Mouse (Mus musculus): Measurements from ENCODE around the gene Tubgcp3. TPM values are rescaled to one million over a fixed set of nuclear protein-coding genes. Genes with fewer than 3 reads are reported as not detected.

The Tubgcp3 gene
- 25.1 and 31.3 TPM in 2 replicates for polyA plus RNA-seq (2015; fragmentation: Nextera tagmentation; extraction: Ambion mirVana)

DNA sequence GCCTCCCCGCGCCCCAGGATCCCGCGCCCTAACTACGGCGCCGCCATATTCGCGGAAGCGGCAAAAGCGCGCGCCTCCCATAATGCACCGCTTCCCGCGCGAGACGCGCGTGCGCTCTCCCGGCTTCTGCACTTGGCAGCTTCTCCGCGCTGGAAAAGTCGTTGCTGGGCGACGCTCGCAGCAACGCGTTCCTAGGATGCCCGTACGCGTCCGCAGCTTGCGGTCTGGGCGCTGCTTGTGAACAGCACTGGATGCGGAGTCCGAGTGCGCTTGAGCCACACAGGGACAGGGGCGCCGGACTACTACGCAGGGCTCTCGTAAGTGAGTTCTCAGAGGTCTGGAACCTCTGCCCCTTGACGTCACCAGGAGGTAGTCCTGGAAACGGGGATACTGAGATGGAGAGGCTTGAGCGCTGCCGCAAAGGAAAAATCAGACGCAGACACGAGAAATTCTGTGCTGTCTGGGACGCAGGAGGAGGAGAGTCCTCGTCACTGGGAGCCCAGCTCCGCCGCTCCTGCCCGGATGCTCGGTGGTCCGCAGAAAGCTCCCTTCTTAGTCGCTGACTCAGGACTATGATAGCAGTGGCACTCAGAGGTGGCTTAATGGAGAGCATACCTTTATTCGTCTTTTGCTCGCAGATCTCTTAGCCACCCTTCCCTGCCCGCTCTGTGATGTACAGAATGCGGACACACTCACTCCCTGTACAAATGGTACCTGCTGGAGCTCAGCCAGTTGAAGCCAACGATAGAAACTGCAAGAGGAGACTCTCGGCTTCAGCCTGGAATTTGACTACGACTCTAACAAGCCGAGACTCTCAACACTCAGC, at the start of gene Tubgcp3:
Tubgcp3 (minus strand) TSS at position 193 of the 826 bp plus-strand sequence.
- Histone ChIP-seq H3K9me3 (replicated peaks) (no peaks in the 10 kb centered on the region), H3K4me1 (replicated peaks) (peaks cover 31% of the 10 kb centered on the region)
- ATAC-seq (ENCODE audit: low read depth), result peak; percentile 82

DNA sequence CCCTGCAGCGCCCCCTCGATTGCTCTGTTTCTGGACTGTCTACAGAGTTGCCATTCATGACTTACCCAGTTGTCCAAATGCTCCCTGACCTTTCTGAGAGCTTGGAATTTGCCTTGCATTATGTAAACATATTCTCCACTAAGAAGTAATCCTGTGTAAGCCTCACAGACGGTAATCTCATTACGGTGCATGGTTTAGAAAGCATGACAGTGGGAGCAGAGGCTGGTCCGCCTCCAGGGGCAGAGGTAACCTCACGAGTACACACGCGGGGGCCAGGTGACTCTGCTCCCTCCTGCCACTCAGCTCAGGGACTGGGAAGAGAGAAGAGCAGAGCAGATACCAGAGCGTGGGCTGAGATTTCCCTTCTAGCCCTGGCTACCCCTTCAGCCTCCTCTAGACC, 47.0 kb upstream of the Tubgcp3 start:
- Histone ChIP-seq H3K36me3 (no peaks in the 10 kb centered on the region), H3K4me3 (replicated peaks) (no peak overlapping the region), H3K9ac (no peak overlapping the region), H3K4me1 (replicated peaks) (peaks cover 5% of the 10 kb centered on the region; the same call in 1 of the 2 replicates), H3K9me3 (replicated peaks) (no peaks in the 10 kb centered on the region), H3K4me2 (no peak overlapping the region), H3K27ac (no peak overlapping the region), H3K27me3 (0 out of 2 replicates have a peak, but pooled peaks cover 2% of the 10 kb centered on the region)
- ATAC-seq (ENCODE audit: low read depth) (no peak), DNase-seq (no peak)
- 56% methylated on average over 9 of the region's 9 CpGs for WGBS (ENCODE audit: insufficient replicate concordance)

More for the DNA sequence above, at the start of gene Tubgcp3:
- H3K27me3 ChIP-seq, result peaks cover 32% of the 10 kb centered on the region
- WGBS (ENCODE audit: insufficient replicate concordance), result 2% methylated on average over 65 of the region's 65 CpGs
- H3K9ac ChIP-seq, result peak within 1 kb of the TSS; percentile 87
- H3K36me3 ChIP-seq, result peaks cover 24% of the 10 kb centered on the region
- peak; percentile 81 for DNase-seq
- H3K4me3 ChIP-seq (replicated peaks), result peak within 1 kb of the TSS; percentile 95
- H3K27ac ChIP-seq, result peak within 1 kb of the TSS; percentile 82
- peak within 1 kb of the TSS; percentile 91 for H3K4me2 ChIP-seq

DNA sequence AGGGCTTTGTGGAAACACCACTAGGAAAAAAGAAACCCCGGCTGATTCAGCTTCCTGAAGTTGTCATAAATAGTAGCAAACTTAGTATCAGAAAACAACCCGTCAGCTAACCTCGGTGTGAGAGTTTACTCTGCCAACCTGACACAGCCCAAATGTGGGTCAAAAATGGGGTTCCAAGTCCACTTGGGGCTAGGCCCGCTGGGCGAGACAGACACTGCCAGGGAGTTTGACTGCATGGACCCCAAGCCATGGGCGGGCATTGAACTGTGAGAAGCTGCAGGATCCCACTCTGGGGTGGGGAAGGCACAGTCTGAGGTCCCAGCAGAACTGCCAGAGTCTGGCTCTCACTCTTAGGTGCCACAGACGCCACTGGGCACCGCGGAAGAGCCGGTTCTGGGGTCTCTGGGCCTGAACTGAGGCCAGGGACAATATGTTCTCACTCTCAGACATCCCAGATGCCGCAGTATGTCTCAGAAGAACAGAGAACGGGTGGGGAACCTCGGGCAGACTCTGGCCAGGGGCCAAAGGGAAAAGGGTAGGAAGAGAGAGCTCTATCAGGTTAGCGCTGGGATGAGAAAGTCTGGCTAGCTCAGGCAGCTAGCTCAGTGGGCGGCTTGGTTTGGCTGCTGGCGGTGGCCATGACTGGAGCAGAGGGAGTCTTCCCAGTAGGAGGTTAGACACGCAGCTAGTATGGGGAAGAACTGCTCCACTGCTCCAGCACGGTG, 44.0 kb upstream of the Tubgcp3 start:
- Histone ChIP-seq H3K9me3 (replicated peaks) (no peaks in the 10 kb centered on the region), H3K27me3 (no peaks in the 10 kb centered on the region), H3K4me1 (replicated peaks) (peaks cover 5% of the 10 kb centered on the region; the same call in 1 of the 2 replicates), H3K4me2 (no peak overlapping the region), H3K36me3 (no peaks in the 10 kb centered on the region), H3K27ac (no peak overlapping the region), H3K4me3 (replicated peaks) (no peak overlapping the region), H3K9ac (no peak overlapping the region)
- DNase-seq (no peak), ATAC-seq (ENCODE audit: low read depth) (no peak)
- 63% methylated on average over 18 of the region's 18 CpGs for WGBS (ENCODE audit: insufficient replicate concordance)

DNA sequence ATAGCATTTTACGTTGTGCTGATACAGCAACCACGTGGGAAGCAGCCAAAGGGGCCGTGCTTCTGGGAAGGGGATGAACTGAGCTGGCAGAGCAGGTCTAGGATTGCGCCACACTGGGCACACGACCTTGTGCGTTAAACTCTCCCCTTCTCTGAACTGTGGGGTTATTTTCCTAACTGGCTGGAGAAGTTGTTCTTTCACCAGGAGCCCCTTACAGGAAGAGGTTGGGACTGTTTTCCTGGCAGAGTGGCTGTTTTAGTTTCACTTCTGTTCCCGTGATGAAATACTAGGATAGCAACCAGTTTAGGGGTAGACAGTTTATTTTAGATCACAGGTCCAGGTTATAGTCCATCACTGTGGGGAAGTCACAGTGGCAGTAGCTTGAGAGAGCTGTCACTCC, 39.6 kb upstream of the Tubgcp3 start:
- H3K9ac ChIP-seq, result no peak overlapping the region
- H3K9me3 ChIP-seq (replicated peaks), result 0 out of 2 replicates have a peak, but pooled peaks cover 2% of the 10 kb centered on the region
- 39% methylated on average over 7 of the region's 7 CpGs for whole genome bisulfite sequencing (ENCODE audit: insufficient replicate concordance)
- no peak overlapping the region for H3K27ac ChIP-seq
- DNase-seq, result no peak
- ATAC-seq (ENCODE audit: low read depth), result no peak
- H3K4me3 ChIP-seq (replicated peaks), result no peak overlapping the region
- no peaks in the 10 kb centered on the region for H3K36me3 ChIP-seq
- H3K4me1 ChIP-seq (replicated peaks), result no peaks in the 10 kb centered on the region
- no peak overlapping the region for H3K4me2 ChIP-seq
- H3K27me3 ChIP-seq, result 0 out of 2 replicates have a peak, but pooled peaks cover 4% of the 10 kb centered on the region

DNA sequence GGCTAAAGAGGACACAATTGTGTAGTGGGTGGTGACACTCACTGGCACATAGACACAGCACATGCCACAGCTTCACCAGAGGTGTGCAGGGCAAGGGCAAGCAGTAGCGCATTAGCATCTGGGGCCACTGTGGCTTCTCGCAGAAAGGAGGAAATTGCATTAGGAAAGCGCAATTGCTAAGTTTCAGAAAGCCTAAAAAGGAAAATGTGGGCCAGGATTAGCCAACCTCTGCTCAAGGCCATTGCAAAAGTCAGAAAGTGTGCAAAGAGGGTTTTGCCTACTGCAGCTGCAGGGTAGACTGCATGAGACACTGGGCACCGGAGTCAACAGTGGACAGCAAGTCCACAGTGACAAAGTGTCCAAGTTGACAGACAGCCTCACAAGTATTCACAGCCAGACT, 31.5 kb upstream of the Tubgcp3 start:
- no peaks in the 10 kb centered on the region for H3K36me3 ChIP-seq
- 0 out of 2 replicates have a peak, but pooled peaks cover 2% of the 10 kb centered on the region for H3K9me3 ChIP-seq (replicated peaks)
- H3K27me3 ChIP-seq, result peaks cover 15% of the 10 kb centered on the region; the same call in 1 of the 2 replicates
- no peaks in the 10 kb centered on the region for H3K4me1 ChIP-seq (replicated peaks)
- H3K27ac ChIP-seq, result no peak overlapping the region
- no peak for ATAC-seq (ENCODE audit: low read depth)
- H3K9ac ChIP-seq, result no peak overlapping the region
- 56% methylated on average over 4 of the region's 4 CpGs for WGBS (ENCODE audit: insufficient replicate concordance)
- DNase-seq, result no peak
- no peak overlapping the region for H3K4me3 ChIP-seq (replicated peaks)
- no peak overlapping the region for H3K4me2 ChIP-seq

DNA sequence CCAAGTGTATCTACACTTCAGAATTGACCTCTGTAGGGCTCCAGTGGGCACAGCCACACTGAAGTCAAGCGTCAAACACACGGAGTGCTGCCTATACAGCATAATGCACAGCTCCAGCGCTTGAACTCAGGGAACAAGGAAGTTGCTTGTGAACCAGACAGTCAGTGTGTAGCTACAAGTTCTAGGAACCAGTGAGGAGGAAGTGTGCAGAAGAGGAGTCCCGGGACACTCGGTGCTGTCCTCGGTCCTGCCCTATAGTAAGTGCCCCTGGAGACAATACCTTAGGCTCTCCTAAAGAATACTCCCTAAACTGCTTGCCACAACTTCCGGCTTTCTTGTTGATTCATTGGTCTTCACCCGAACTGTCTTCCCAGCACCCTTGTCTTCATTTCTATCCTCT, 30.2 kb upstream of the Tubgcp3 start:
- no peak for ATAC-seq (ENCODE audit: low read depth)
- no peaks in the 10 kb centered on the region for H3K4me1 ChIP-seq (replicated peaks)

DNA sequence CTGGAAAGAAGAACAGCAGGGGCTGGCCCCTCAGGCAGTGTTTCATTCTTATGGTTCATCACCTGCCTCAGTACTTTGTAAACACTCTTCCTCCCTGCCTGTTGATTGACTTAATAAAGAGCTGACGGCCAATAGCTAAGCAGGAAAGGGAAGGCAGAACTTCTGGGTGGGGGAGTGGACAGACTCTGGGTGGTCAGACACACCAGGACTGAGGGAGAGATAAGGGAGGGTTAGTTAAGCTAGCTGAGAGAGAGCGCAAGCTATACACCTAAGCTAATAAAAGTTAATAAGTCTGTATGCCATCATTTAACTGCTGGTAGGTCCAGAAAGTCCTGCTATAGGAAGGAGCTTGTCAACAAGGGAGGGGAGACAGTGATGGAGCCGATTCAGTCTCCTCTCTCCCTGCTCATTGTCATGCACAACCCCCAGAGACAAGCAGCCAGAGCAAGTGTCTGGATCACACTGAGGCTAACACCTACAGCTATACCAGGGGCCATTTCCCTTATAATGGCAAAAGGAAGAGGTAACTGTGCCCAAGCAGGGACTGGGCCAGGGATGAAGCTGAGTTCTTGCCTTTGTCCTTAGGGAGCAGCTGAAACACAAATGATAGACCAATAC, 26.7 kb upstream of the Tubgcp3 start:
- H3K4me1 ChIP-seq (replicated peaks), result no peaks in the 10 kb centered on the region
- H3K9ac ChIP-seq, result no peak overlapping the region
- H3K27me3 ChIP-seq, result peaks cover 13% of the 10 kb centered on the region; the same call in 1 of the 2 replicates
- H3K4me2 ChIP-seq, result no peak overlapping the region
- DNase-seq (no peak), ATAC-seq (ENCODE audit: low read depth) (no peak)
- WGBS (ENCODE audit: insufficient replicate concordance), result 25% methylated on average over 3 of the region's 3 CpGs
- H3K36me3 ChIP-seq, result no peaks in the 10 kb centered on the region
- H3K4me3 ChIP-seq (replicated peaks), result no peak overlapping the region
- H3K27ac ChIP-seq, result no peak overlapping the region
- no peaks in the 10 kb centered on the region for H3K9me3 ChIP-seq (replicated peaks)

More for the DNA sequence above, 30.2 kb upstream of the Tubgcp3 start:
- Histone ChIP-seq H3K27ac (no peak overlapping the region), H3K36me3 (no peaks in the 10 kb centered on the region), H3K4me3 (replicated peaks) (no peak overlapping the region), H3K9me3 (replicated peaks) (0 out of 2 replicates have a peak, but pooled peaks cover 2% of the 10 kb centered on the region), H3K27me3 (peaks cover 13% of the 10 kb centered on the region; the same call in 1 of the 2 replicates), H3K9ac (no peak overlapping the region), H3K4me2 (no peak overlapping the region)
- DNase-seq, result no peak
- WGBS (ENCODE audit: insufficient replicate concordance), result 22% methylated on average over 8 of the region's 8 CpGs

DNA sequence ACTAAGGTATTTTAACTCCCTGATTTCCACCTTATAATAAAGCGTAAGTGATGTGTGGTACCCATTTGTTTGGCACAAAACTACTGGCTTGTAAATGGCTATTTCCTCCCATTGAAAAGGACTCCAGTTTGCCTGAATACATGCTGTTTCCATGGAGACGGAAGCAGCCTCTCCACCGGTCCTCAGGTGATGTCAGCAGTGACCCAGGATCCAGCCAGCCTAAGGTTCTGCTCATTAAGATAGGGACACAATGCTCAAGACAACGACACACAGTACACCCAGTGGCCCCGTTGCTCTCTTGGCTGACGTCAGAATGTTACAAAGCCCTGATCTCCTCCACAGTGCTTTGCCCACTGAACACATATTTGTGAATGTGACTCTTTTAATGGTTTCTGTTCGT, 16.8 kb upstream of the Tubgcp3 start:
- ATAC-seq (ENCODE audit: low read depth), result no peak
- no peaks in the 10 kb centered on the region for H3K9me3 ChIP-seq (replicated peaks)
- H3K9ac ChIP-seq, result no peak overlapping the region
- no peak for DNase-seq
- H3K4me1 ChIP-seq (replicated peaks), result no peaks in the 10 kb centered on the region
- H3K36me3 ChIP-seq, result no peaks in the 10 kb centered on the region
- H3K27ac ChIP-seq, result no peak overlapping the region
- H3K27me3 ChIP-seq, result peaks cover 21% of the 10 kb centered on the region
- WGBS (ENCODE audit: insufficient replicate concordance), result 55% methylated on average over 7 of the region's 7 CpGs
- no peak overlapping the region for H3K4me3 ChIP-seq (replicated peaks)
- no peak overlapping the region for H3K4me2 ChIP-seq

DNA sequence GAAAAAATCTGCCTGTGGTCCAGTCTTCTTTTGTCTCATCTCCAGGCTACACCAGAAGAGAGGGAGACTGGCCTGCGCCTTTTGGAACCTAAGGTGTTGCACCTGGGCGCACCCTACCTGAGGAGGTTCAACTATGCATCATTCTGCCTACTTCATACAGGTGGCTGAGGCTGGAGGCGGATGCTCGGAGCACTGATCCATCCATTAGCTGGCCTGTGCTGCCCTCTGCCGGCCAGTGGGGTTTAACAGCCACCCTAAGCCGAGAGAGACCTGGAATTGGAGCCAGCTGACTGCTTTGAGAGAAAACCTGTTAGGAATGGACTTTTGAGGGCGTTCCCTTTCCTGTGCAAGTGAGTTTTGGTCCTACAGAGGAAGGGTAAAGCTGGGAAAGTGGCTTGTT, 5.5 kb upstream of the Tubgcp3 start:
- H3K4me1 ChIP-seq (replicated peaks), result peaks cover 4% of the 10 kb centered on the region
- H3K9me3 ChIP-seq (replicated peaks), result no peaks in the 10 kb centered on the region
- DNase-seq (peak; percentile 59), ATAC-seq (ENCODE audit: low read depth) (0 out of 2 replicates have a peak, but pooled peaks have one; percentile 45)
- H3K9ac ChIP-seq, result no peak overlapping the region
- WGBS (ENCODE audit: insufficient replicate concordance), result 5% methylated on average over 7 of the region's 7 CpGs
- no peaks in the 10 kb centered on the region for H3K36me3 ChIP-seq
- H3K27ac ChIP-seq, result no peak overlapping the region
- H3K4me3 ChIP-seq (replicated peaks), result no peak overlapping the region
- peaks cover 54% of the 10 kb centered on the region for H3K27me3 ChIP-seq
- no peak overlapping the region for H3K4me2 ChIP-seq

DNA sequence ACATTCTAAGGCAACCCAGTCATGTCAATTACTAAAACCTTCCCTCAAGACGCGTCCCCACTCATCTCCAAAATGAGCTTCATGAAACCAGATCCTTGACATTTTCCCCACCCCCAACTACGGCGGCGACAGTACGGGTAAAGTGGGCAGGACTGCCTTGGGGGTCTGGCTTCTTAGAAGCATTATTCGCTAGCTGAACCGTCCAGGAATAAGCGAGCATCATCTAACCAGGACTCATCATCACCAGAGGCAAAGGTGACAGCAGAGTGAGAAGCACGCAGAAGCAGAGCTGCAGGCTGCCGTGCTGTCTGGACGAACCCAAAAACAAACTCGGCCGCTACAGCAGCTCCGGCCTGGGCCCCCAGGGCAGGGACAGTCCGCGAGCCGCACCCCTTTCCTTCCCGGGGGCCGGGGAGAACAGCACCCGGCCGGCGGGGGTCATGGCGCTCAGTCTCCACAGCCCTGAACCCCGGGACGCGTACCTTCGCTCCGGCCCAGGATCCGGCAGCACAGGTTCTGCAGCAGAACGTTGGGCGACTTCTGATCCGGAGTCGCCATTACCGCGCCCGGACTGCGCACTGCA, 484 bp downstream of the Tubgcp3 start:
- peak overlapping the region; percentile 91 for H3K4me2 ChIP-seq
- peak overlapping the region; percentile 82 for H3K27ac ChIP-seq
- peaks cover 29% of the 10 kb centered on the region for H3K27me3 ChIP-seq
- under 1% methylated on average over 38 of the region's 38 CpGs for WGBS (ENCODE audit: insufficient replicate concordance)
- no peaks in the 10 kb centered on the region for H3K9me3 ChIP-seq (replicated peaks)
- peak; percentile 73 for ATAC-seq (ENCODE audit: low read depth)
- DNase-seq, result no peak
- H3K4me1 ChIP-seq (replicated peaks), result peaks cover 31% of the 10 kb centered on the region
- peaks cover 27% of the 10 kb centered on the region for H3K36me3 ChIP-seq
- H3K4me3 ChIP-seq (replicated peaks), result peak overlapping the region; percentile 95
- peak overlapping the region; percentile 87 for H3K9ac ChIP-seq

Data from liver, embryonic 13.5 days (tissue).